Mouse (Mus musculus): ENCODE results near the gene Napb. TPM values are rescaled to one million over a fixed set of nuclear protein-coding genes. Genes with fewer than 3 reads are reported as not detected.

The Napb gene
- total RNA-seq, 2 experiments from 2014 or later = 0.62 to 0.92 TPM

DNA sequence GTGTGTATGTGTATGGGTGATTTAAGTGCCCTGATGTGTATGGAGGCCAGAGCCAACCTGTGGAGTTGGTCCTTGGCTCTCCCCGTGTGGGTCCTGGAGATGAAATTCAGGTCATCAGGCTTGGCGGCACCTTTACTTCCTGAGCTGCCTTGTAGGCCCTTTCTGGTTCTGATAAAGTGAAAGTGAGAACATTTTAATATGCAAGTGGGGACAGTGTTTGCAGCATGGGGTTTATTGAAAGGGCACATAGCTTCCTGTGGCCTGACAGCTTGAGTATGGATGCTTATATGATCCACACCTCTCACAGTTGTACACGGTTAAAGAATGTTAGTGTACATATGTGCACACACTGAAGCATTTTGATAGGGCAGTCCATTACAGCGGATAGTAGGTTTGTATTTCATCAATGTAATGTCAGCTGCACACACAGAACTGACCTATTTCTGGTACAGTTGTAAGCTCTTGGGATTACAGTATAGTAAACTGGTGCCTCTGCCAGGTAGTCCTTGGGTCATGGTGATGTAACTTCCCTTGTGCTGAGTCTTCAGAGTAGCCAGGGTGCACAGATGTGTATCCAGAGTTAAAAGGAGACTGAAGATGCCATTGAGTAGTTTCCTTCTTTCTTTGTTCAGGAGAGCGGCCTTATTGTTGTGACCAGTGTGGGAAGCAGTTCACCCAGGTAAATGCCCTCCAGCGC is 42.7 kb downstream of the Napb start:
- ATAC-seq (replicated peaks; ENCODE audit: poor library complexity, severe bottlenecking) = no peak

DNA sequence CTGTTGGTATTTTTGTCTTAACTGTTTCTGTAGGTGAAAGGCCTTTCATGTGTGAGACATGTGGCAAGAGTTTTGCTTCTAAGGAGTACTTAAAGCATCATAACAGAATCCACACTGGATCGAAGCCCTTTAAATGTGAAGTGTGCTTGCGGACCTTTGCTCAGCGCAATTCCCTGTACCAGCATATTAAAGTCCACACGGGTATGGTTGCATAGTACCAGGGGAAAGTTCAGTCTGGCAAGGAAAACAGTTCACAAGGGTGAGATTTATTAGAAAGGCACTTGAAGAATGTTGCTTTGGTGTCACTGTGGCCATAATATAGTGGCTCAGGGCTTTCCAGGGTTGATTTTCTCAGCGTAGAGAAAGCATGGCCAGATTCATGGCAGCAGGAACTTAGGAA is 44.3 kb downstream of the Napb start:
- ATAC-seq (replicated peaks; ENCODE audit: poor library complexity, severe bottlenecking) = no peak

DNA sequence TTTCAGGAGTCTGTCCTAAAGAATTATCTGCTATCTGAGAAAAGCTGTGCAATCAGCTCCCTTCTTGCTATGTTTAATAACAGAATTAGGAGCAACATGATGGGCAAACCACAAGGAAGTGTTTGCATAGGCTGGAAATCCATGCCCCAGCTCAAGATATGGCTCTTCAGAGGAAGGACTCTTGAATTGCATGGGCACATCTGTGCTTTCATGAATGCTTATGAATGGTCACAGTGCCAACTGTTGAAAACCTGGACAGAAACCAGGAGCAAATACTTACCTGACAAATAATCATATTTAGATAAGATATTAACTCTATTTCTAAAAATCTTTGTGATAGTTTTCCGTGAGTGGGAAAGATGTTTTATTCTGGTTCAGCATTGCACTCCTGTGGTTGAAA is 45.4 kb downstream of the Napb start:
- no peak for ATAC-seq (replicated peaks; ENCODE audit: poor library complexity, severe bottlenecking)

DNA sequence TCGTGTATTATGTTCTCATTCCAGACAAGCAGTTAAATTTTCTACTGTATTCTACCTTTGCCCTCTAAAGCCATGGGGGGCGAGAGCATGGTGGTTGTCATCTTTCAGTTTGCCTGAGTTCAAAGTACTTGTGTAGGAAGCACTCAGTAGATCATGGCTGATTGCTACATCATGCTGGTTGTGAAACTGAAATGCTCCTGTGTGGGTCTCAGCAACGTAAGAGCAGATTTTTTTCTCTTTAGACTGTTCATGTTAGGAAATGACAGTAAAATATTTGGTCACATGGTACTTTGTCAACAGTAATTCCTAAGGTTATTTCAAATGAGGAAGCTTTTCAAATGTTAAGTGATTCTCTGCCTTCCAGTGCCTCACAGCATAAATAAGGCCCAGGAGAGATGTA is 46.6 kb downstream of the Napb start:
- peak; percentile 62 for ATAC-seq (replicated peaks; ENCODE audit: poor library complexity, severe bottlenecking)

DNA sequence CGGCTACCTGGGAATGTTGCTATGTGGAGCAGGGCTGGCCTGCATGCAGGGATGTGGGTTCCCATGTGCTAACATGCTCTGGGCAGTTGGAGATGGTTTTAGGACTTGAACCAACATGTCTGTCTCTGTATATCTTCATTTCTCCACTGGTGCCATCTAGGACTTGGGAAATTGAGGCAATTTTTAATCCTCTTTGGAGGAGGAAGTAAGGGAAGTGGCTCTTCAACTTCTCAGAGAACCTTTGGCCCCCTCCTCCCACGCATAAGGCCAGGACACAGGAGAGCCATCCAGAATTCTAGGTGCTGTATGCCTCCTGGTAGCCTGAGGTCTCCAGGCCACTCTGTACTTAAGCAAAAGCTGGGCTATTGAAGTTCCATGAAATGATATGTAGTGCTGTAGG is 47.3 kb downstream of the Napb start:
- ATAC-seq (replicated peaks; ENCODE audit: poor library complexity, severe bottlenecking) = no peak

DNA sequence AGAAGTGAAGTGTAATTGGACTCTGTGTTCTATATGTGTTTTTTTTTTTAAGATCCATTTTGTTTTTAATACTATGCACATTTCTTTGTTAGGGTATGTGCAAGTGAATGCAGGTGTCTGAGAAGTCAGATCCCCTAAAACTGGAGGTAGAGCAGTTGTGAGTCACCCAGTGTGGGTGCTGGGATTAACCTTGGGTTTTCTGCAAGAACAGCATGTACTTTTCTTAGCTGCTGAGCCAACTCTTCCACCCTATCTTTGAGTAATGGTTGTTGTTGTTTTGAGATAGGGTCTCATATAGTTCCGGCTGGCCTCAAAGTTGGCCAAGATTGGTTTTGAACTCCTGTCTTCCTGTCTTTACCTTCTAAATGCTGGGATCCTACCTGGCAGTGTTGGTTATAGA is 49.2 kb downstream of the Napb start:
- no peak for ATAC-seq (replicated peaks; ENCODE audit: poor library complexity, severe bottlenecking)

DNA sequence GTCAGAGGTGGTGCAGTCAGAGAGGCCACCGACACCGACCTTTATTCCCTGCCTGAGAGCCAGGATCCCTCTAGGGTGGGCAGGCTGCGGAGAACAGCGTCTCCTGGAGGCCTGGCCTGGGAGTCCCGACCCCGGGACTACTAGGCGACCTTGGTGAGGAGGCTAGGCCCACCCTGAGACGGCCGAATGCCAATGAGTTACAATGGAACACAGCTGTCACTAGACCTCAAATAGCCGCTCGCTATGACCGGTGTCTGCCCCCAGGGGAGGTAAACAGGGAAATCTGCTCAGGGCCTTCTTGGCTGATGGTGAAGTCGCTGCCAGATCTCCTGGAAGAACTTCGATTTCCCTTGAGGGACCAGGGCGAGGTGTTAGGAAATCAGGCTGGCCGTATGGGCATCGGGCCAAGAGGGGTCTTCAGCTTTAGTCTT is 50.8 kb downstream of the Napb start:
- ATAC-seq (replicated peaks; ENCODE audit: poor library complexity, severe bottlenecking) = peak; percentile 36

DNA sequence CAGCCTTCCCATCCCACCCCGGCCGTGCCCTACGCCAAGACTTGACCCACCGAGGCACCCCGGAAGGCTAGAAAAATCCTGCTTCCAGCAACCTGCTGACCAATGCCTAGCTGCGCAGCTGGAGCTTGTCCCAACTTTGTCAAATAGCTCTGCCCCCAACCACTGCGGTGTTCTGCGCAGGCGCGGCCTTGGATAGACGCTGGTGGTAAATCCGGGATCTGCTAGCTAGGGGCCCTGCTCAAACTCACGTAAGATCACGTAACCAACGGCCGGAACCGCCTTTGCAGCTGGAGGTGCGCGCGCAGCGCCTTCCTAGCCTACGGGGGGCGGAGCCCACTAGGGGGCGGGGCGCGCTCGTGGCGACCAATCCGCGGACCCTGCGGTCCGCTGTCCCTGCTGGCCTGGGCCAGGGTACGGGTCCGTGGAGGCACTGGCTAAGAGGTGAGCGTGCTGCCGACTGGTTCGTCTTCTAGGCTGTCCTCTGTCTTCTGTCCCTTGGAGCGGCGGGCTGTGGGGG is 51.4 kb downstream of the Napb start, which contains the start of gene Gzf1:
Gene Gzf1, plus strand, starts transcription at position 249 of the 517 bp plus-strand sequence.
- peak; percentile 76 for ATAC-seq (replicated peaks; ENCODE audit: poor library complexity, severe bottlenecking)

DNA sequence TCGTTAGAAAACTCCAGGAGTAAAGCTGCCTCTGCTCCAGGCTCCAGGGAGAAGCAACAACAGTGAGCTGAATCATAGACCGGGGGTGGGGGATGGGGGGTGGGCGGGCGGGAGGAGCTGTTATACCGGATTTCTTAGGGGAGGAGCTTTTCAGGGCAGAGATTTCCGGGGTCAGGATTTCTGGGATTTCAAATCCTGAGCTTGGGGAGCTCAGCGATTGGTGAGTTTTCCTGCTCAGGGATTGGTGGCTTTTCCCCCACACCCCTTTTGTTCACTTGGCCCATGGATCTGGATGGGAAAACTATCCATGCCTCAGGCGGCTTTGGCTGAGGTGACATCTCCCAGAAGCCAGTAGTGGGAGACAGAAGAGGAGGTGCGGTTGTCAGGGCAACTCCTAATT is 52.9 kb downstream of the Napb start:
- no peak for ATAC-seq (replicated peaks; ENCODE audit: poor library complexity, severe bottlenecking)

DNA sequence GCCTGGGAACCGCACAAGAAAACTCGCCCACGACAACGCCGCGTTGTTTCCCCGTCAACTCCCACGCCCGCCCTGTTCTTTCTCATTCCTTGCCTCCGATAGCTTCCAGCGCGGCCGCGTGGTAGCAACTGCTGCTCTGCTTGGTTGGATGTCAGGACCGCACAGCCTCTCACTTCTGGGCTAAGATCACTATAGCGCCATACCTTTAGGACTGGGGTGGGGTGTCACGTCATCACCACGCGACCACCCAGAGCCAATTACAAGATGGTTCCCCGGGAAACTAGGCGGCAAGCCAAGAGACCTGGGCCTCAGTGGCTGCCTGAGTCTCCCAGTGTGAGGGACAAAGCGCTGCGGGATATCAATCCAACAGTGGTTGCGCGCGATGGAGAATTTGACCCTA is 54.5 kb downstream of the Napb start:
- no peak for ATAC-seq (replicated peaks; ENCODE audit: poor library complexity, severe bottlenecking)

DNA sequence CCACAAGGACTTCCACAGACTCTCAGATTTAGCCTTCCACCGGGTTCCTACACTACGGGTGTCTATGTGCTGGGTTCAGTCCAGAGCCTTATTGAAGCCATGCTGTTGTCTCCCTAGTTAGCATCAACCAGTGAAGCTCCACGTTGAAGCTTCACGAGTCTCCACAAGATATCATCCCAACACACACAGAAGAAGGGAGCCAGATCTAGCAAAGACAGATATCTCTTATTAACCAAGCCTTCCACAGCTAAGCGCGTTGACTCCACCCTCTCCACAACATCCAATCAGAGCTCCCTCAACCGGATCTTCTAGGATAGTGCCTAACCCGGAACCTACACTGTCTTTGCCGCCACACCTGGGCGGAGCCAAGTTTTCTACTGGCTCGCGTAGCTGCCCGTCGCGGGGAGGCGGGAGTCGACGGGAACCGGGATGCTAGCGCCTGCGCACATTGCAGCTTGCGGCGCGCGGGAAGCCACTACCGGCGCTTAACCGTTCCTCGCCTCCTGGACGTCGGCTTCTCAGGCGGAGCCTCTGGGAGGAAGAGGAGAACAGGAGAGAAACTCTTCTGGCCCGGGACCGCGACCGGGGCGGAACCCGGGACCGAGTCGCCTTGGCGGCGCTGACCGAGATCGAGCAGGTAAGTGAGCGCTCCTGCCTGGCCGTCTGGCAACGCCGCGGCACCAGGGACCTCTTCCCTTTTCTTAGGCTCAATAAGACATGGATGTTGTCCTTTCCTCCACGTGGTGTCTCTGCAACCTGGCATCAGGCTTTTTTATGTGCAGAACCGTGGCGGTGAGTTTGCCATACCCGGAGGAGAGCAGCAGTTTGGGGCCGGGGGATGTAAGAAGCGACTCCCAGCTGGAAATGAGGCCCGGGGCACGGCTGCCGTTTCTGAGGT is 59.8 kb downstream of the Napb start, which contains the start of gene Nxt1:
Gene Nxt1, plus strand, starts transcription at position 403 of the 898 bp plus-strand sequence.
- peak; percentile 93 for ATAC-seq (replicated peaks; ENCODE audit: poor library complexity, severe bottlenecking)

DNA sequence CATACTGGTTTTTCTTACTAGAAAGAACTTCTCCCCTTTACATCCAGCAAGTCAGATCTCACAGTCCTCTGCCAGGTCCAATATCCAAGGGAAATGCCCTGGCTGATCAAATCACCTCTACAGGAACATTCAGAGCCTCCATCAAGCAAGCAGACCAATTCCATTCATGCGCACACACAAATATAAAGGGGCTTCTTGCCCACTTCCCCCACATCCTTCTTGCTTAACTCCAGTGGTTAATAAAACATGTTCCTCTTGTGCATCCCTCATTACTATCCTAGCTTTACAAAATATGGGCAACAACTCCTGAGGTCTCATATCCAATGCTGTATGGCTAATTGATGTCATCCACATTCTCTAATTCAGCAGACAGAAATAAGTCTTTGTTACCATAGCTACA is 68.8 kb downstream of the Napb start:
- ATAC-seq (replicated peaks; ENCODE audit: poor library complexity, severe bottlenecking) = peak; percentile 75

DNA sequence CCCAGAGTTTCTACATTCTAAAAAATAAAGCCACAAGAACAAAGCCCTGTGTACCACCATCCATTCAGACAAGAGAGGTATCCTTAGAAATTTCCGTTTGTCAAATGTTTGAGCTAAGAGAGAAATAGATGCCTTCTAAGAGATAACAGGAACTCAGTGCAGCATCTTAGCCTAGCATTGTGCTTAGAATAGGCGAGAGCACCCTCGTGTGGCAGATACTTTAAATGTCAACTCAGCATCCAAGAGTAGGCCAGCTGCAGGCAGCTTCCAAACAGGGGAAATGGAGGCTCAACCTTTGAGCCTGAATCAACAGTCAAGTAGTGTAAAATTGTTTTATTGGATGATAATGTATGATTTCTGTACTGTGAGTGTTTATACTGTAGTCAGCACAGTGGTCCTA is 77.3 kb downstream of the Napb start:
- ATAC-seq (replicated peaks; ENCODE audit: poor library complexity, severe bottlenecking) = peak; percentile 98

DNA sequence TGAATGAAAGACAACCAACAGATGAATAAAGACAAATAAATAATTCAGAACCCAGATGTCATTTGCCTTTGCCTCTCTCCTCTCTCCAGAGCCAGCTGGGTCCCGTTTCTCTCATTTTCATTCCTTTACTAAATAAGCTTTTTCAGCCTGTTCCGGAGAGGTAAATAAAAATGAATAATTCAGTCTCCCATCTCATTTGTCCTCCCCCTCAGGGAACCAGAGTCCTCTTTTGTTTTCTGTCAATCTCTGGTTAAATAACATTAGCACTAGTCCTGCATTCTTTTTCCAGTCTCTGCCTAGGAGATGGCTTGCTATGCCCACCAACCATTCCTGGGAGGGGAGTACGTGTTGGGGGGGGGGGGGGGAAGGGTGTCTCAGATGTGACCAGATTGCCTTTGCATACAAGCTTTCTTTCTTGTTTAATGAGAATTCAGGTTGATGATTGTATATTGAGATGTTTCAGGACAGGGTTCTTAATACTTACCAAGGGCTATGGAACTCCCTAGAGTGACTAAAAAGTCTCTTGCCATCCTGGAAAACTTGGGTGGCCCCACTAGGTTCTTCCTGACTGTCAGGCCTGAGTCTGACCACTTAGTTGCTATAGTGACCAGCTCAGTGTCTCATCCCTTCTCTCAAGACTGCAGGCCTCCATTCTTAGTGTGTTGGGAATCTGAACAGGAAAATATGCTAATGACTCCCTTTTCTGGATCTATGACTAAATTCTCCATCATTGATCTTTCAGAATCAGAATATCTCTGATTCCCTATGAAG is 81.5 kb downstream of the Napb start:
- ATAC-seq (replicated peaks; ENCODE audit: poor library complexity, severe bottlenecking) = no peak

DNA sequence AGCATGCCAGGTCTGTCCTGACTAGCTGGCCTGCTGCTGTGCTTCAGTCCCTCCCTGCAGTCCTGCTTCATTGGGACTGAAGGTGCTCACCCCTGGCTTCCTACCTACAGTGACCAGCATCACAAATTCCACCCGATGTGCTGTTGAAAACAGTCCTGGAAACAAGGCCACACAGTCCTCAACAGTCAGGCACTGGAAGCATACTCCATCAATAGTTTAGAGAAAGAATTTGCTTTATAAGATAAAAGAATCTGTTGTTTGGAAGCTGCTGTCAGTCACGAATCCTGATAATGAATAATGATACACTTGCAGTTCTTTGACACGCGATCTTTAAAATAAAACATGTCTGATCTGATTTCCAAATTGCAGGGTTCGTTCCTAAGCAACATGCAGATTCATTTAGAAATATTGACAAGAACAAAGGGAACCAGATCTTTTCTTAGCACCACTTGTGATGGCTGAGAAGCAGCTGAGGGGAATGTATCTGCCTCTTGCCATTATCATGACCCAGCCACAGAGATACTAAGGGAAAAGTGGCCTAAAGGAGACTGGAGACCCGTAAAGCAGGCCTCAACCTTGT is 87.8 kb downstream of the Napb start:
- no peak for ATAC-seq (replicated peaks; ENCODE audit: poor library complexity, severe bottlenecking)

Other genes with a start within 250 kb of the Napb start
- gene Nxt1, start 59.9 kb downstream of the Napb start, total RNA-seq (2014; fragmentation: Nextera tagmentation) = 104 and 106 TPM in 2 replicates
- 64.1 and 76.1 TPM in 2 replicates for gene Nxt1, start 59.9 kb downstream of the Napb start, total RNA-seq (2017)
- 11.2 and 15.5 TPM in 2 replicates for gene Gzf1, start 51.4 kb downstream of the Napb start, total RNA-seq (2014; fragmentation: Nextera tagmentation)
- 18.9 and 19.9 TPM in 2 replicates for gene Gzf1, start 51.4 kb downstream of the Napb start, total RNA-seq (2017)
- not detected in 2 replicates for gene Cstl1, start 17.9 kb upstream of the Napb start, total RNA-seq (2014; fragmentation: Nextera tagmentation)
- not detected in 2 replicates for gene Cstl1, start 17.9 kb upstream of the Napb start, total RNA-seq (2017)
- gene Cst11, start 39.0 kb upstream of the Napb start, total RNA-seq (2014; fragmentation: Nextera tagmentation) = not detected in 2 replicates
- gene Cst11, start 39.0 kb upstream of the Napb start, total RNA-seq (2017) = not detected in 2 replicates
- gene 8030411F24Rik, start 49.5 kb upstream of the Napb start, total RNA-seq (2014; fragmentation: Nextera tagmentation) = not detected in 2 replicates
- gene 8030411F24Rik, start 49.5 kb upstream of the Napb start, total RNA-seq (2017) = not detected in 2 replicates
- gene Cst12, start 56.9 kb upstream of the Napb start, total RNA-seq (2014; fragmentation: Nextera tagmentation) = not detected in 2 replicates
- gene Cst12, start 56.9 kb upstream of the Napb start, total RNA-seq (2017) = not detected in 2 replicates
- gene Cst8, start 66.3 kb upstream of the Napb start, total RNA-seq (2014; fragmentation: Nextera tagmentation) = not detected in 2 replicates
- not detected in 2 replicates for gene Cst8, start 66.3 kb upstream of the Napb start, total RNA-seq (2017)
- not detected in 2 replicates for gene Cst13, start 87.6 kb upstream of the Napb start, total RNA-seq (2014; fragmentation: Nextera tagmentation)
- not detected in 2 replicates for gene Cst13, start 87.6 kb upstream of the Napb start, total RNA-seq (2017)
- not detected in 2 replicates for gene Cst9, start 102.7 kb upstream of the Napb start, total RNA-seq (2014; fragmentation: Nextera tagmentation)
- gene Cst9, start 102.7 kb upstream of the Napb start, total RNA-seq (2017) = not detected in 2 replicates
- gene 9230104L09Rik, start 132.6 kb upstream of the Napb start, total RNA-seq (2014; fragmentation: Nextera tagmentation) = not detected in 2 replicates
- not detected in 2 replicates for gene 9230104L09Rik, start 132.6 kb upstream of the Napb start, total RNA-seq (2017)
- gene Cst3, start 143.2 kb upstream of the Napb start, total RNA-seq (2014; fragmentation: Nextera tagmentation) = 362 and 448 TPM in 2 replicates
- gene Cst3, start 143.2 kb upstream of the Napb start, total RNA-seq (2017) = 432 and 469 TPM in 2 replicates

Measured in granulocyte monocyte progenitor cell, adult 5-6 weeks (primary cell).